Mouse (Mus musculus): ENCODE measurements around the gene Gjb3. TPM values are rescaled to one million over a fixed set of nuclear protein-coding genes. Genes with fewer than 3 reads are reported as not detected.

Gjb3 gene
- polyA plus RNA-seq, 1 experiment from 2014 or later: 7.8 TPM

DNA sequence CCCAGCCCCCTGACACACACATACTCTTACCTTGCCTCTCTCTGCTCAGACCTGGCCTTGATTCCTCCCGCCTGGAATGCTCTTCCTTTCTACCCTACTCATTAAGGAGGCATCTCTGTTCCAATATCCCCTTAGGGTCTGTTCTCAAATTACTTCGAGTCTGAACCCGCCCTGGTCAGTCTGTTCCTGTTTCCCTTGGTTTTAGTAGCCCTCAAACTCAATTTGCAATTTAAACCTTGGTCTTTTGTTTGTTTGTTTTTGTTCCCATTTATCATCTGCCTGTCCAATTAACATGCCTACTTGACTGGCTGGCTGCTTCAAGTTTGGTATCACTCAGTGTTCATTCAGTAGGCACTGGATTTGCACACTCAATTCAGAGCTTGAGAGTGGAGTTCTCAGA lies 1.6 kb downstream of the Gjb3 start:
- WGBS: 4% methylated on average over 3 of the region's 3 CpGs
- Histone ChIP-seq H3K27ac (no peak overlapping the region), H3K4me1 (peaks cover 25% of the 10 kb centered on the region), H3K4me3 (no peak overlapping the region), H3K27me3 (ENCODE audit: low read depth, poor library complexity, severe bottlenecking) (peaks cover 88% of the 10 kb centered on the region), H3K9me3 (replicated peaks) (no peaks in the 10 kb centered on the region), H3K36me3 (no peaks in the 10 kb centered on the region)
- DNase-seq (ENCODE audit: low spot score): no peak

DNA sequence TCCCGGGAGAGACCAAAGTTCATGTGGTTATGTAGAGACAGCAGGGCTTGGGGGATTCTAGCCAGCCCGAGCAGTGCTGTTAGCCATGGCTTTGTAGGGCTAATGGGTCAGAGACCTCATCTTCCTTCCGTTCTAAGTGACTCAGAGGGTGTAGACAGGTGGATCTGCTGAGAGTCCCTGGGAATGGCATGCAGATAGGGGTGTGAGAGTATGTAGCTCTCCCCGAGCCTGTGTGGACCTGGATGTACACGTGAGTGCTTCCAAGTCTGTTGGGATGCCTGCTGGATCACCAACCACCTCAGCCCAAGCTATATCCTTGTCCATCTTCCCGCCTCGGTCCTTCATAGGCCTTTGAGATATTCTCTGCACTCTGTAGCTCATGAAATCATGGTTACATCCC lies 2.3 kb downstream of the Gjb3 start:
- Histone ChIP-seq H3K36me3 (no peaks in the 10 kb centered on the region), H3K27ac (no peak overlapping the region), H3K4me1 (peaks cover 25% of the 10 kb centered on the region), H3K4me3 (no peak overlapping the region), H3K9me3 (replicated peaks) (no peaks in the 10 kb centered on the region), H3K27me3 (ENCODE audit: low read depth, poor library complexity, severe bottlenecking) (peaks cover 81% of the 10 kb centered on the region)
- WGBS: 66% methylated on average over 7 of the region's 7 CpGs
- no peak for DNase-seq (ENCODE audit: low spot score)

DNA sequence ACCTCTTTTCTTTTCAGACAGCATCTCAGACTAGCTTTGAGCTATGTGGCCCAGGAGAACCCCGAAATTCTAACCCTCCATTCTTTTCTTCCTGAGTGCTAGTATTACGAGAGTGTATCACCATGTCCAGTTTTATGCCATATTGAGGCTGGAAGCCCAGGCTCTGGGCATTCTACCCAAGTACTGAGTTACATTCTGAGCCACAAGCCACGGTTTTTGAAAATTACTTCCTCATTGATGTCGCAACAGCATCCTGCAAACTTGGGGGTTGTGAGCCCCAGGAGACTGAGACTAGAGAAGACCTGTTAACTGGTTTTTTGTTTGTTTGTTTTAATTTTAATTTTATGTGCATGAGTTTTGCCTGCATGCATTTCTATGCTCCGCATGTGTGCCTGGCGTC lies 2.9 kb downstream of the Gjb3 start:
- 77% methylated on average over 6 of the region's 6 CpGs for WGBS
- no peak for DNase-seq (ENCODE audit: low spot score)
- Histone ChIP-seq H3K27me3 (ENCODE audit: low read depth, poor library complexity, severe bottlenecking) (peaks cover 75% of the 10 kb centered on the region), H3K4me3 (no peak overlapping the region), H3K27ac (no peak overlapping the region), H3K9me3 (replicated peaks) (no peaks in the 10 kb centered on the region), H3K4me1 (peaks cover 25% of the 10 kb centered on the region), H3K36me3 (no peaks in the 10 kb centered on the region)

DNA sequence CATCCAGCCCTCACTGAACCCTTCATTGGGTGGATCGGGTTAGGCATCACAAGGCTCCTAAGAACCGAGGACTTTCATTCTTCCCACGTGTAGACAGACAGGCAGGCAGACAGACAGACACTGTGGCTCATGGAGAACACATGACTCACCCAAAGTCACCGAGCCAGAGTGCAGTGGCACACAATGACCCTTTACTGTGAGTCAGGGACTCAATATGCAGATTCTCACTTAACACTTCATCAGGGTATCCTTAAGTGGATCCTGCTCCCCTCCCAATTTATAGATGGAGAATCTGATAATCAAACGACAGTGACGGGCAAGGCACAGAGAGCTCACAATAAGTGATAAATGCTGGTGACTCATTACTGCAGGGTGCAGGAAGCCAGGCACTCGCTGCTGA lies 3.4 kb downstream of the Gjb3 start:
- Histone ChIP-seq H3K27ac (no peak overlapping the region), H3K9me3 (replicated peaks) (no peaks in the 10 kb centered on the region), H3K36me3 (no peaks in the 10 kb centered on the region), H3K4me1 (peaks cover 25% of the 10 kb centered on the region), H3K27me3 (ENCODE audit: low read depth, poor library complexity, severe bottlenecking) (peaks cover 70% of the 10 kb centered on the region), H3K4me3 (no peak overlapping the region)
- DNase-seq (ENCODE audit: low spot score): no peak
- 66% methylated on average over 7 of the region's 7 CpGs for WGBS

DNA sequence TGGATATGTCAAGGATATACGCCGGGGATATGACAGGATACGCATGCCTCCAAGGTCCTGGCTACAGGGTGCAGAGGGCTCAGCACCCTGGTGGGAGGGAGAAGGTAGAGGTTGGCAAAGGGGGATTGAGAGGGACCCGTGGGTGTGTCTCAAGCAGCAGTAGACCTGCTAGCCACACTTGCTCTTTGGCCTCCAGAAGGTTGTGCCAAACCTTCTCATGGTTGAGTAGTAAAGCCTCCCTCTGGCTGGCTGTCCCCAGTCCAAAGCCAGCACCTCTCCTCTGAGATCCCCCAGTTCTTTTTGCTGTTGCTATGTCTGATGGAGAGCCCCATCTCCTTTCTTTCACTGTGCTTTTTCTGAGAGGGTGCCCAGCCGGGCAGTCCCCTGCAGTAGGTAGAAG lies 5.4 kb downstream of the Gjb3 start:
- Histone ChIP-seq H3K9me3 (replicated peaks) (no peaks in the 10 kb centered on the region), H3K4me1 (peaks cover 17% of the 10 kb centered on the region), H3K27ac (no peak overlapping the region), H3K36me3 (no peaks in the 10 kb centered on the region), H3K4me3 (no peak overlapping the region), H3K27me3 (ENCODE audit: low read depth, poor library complexity, severe bottlenecking) (peaks cover 50% of the 10 kb centered on the region)
- DNase-seq (ENCODE audit: low spot score): no peak
- WGBS: 85% methylated on average over 5 of the region's 5 CpGs

DNA sequence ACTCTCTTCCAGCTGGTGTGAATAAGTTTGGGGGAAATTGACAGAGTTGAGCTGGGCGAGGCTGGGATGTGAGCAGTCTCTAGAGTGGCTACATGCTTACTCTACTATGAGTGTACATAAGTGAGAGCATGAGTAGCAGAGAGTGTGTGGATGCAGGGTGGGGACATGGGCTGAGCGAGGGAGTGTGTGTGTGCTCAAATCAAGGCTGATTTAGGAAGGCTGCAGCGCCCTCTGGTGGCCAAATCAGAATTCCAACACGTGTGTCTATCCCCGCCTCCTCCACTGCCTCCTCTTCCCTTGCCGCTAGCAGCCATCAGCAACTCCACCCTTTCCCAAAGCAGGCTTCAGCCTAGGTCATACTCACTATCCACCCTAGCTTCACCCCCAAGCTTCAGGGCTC lies 5.9 kb downstream of the Gjb3 start:
- peak; percentile 92 for DNase-seq (ENCODE audit: low spot score)
- H3K36me3 ChIP-seq: no peaks in the 10 kb centered on the region
- peaks cover 45% of the 10 kb centered on the region for H3K27me3 ChIP-seq (ENCODE audit: low read depth, poor library complexity, severe bottlenecking)
- H3K4me3 ChIP-seq: no peak overlapping the region
- H3K27ac ChIP-seq: no peak overlapping the region
- H3K4me1 ChIP-seq: peaks cover 12% of the 10 kb centered on the region
- H3K9me3 ChIP-seq (replicated peaks): no peaks in the 10 kb centered on the region
- WGBS: 9% methylated on average over 6 of the region's 6 CpGs

DNA sequence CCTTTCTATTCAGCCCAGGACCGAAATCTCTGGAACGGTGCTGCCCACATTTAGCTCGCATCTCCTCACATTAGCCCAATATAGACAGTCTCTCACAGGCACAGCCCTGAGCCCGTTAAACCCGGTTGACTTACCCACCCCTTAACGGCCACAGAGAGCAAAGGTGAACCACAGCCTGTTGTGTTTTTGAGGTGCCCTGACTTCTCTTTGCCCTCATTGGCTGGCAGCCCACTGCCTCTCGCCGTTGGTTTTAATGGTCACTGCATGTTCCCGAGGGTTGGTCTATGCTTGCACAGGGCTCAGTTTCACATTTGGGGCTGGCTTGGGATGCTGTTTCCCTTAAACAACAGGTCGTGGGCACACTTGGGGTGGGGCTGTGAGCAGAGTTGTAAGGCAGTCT lies 6.3 kb downstream of the Gjb3 start:
- WGBS: 75% methylated on average over 10 of the region's 10 CpGs
- Histone ChIP-seq H3K4me3 (no peak overlapping the region), H3K36me3 (no peaks in the 10 kb centered on the region), H3K27me3 (ENCODE audit: low read depth, poor library complexity, severe bottlenecking) (peaks cover 40% of the 10 kb centered on the region), H3K9me3 (replicated peaks) (no peaks in the 10 kb centered on the region), H3K27ac (no peak overlapping the region), H3K4me1 (peaks cover 7% of the 10 kb centered on the region)
- no peak for DNase-seq (ENCODE audit: low spot score)

DNA sequence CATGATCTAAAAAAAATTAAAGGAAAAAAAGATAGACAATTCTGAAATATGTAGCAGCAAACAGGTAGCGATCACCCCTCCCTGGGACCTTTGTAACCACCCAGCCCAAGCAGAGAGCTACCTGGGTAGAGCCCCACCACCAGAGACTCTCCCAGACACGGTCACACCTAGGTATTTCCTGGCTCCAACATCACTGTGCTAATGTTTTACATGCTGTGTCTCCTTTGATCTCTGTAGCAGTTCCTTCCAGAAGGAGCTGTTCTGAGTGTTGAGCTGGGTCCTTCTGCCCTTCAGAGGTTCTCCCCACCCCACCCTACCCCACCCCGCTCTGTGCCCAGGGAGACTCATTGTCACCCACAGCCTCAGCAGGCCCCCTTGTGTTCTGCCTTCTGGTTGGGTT lies 7.0 kb downstream of the Gjb3 start:
- Histone ChIP-seq H3K27ac (no peak overlapping the region), H3K9me3 (replicated peaks) (no peaks in the 10 kb centered on the region), H3K4me1 (0 out of 2 replicates have a peak, but pooled peaks cover 2% of the 10 kb centered on the region), H3K27me3 (ENCODE audit: low read depth, poor library complexity, severe bottlenecking) (peaks cover 34% of the 10 kb centered on the region), H3K36me3 (no peaks in the 10 kb centered on the region), H3K4me3 (no peak overlapping the region)
- 68% methylated on average over 3 of the region's 3 CpGs for WGBS
- DNase-seq (ENCODE audit: low spot score): no peak

DNA sequence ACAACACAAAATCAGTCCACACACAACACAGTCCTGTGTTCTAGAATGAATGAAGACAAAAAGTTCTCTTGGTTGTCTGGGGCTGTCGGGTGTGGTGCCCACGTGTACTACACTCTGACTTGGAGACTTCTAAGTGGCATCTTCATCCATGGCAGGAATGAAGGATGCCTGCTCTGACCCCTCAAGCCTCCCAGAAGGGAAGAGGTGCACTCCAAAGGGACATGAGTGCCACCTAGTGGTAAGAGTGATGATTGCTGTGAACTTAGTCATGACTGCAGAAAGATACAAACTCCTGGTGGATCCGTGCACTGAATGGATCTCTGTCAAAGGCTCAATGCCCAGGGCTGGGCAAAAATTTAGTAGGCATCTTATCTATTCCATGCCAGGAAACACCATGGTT lies 11.0 kb downstream of the Gjb3 start:
- peak; percentile 63 for DNase-seq (ENCODE audit: low spot score)
- Histone ChIP-seq H3K27ac (no peak overlapping the region), H3K27me3 (ENCODE audit: low read depth, poor library complexity, severe bottlenecking) (peaks cover 13% of the 10 kb centered on the region), H3K9me3 (replicated peaks) (no peaks in the 10 kb centered on the region), H3K36me3 (no peaks in the 10 kb centered on the region), H3K4me1 (peaks cover 3% of the 10 kb centered on the region), H3K4me3 (no peak overlapping the region)
- 9% methylated on average over 3 of the region's 3 CpGs for WGBS

DNA sequence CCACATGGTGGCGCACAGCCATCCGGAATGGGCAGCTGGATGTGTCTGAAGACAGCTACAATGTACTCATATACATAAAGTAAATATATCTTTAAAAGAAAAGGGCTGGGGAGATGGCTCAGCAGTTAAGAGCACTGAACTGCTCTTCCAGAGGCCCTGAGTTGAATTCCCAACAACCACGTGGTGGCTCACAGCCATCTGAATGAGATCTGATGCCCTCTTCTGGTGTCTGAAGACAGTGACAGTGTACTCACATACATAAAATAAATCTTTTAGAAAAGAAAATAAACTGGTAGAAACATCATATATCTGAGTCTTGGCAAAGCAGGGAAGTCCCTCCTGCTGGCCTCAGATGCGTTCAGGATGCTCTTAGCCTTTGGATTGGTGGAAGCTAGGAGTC lies 13.5 kb downstream of the Gjb3 start:
- no peaks in the 10 kb centered on the region for H3K36me3 ChIP-seq
- H3K27me3 ChIP-seq (ENCODE audit: low read depth, poor library complexity, severe bottlenecking): peaks cover 38% of the 10 kb centered on the region
- peaks cover 21% of the 10 kb centered on the region for H3K4me1 ChIP-seq
- no peak overlapping the region for H3K27ac ChIP-seq
- H3K9me3 ChIP-seq (replicated peaks): no peaks in the 10 kb centered on the region
- no peak for DNase-seq (ENCODE audit: low spot score)
- H3K4me3 ChIP-seq: no peak overlapping the region
- WGBS: 62% methylated on average over 4 of the region's 4 CpGs

DNA sequence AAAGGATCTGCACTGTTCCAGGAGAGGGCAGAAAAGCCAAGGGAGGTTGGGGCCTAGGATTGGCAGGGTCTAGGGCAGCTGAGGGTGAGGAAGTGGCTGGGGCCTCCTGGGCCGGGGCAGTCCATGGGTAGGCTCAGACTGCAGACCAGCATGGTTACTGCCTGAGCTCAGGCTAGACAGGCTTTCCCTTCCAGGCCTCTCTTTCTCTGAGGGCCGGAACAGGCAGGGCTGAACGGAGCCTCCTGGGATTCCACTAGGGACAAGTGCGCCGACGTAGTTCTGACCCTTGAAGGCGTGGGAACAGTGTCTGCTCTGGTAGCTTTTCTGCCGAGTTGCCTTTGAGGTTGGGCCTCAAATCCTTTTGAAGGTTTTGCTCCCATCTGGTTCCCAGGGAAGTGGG lies 14.9 kb downstream of the Gjb3 start:
- WGBS: 88% methylated on average over 8 of the region's 8 CpGs
- H3K27me3 ChIP-seq (ENCODE audit: low read depth, poor library complexity, severe bottlenecking): peaks cover 52% of the 10 kb centered on the region

DNA sequence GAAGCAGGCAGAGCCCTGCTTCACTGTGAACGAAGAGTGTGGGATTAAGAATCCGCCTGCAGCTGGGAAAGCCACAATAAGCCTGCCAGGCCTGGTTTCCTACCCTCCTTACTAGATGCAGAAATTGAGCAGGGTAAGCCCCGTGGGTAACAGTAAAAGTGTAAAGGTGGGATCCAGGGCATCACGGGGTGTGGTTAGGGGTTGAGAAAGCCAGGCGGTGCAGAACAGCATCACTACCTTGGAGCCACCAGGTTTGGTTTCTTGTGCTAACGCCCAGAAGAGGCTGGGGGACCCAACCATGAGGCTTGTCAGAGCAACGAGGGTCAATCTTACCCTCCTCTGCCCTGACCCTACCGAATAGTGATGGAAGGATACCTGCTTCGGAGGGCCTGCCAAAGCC lies 16.1 kb downstream of the Gjb3 start:
- Histone ChIP-seq H3K27ac (0 out of 2 replicates have a peak overlapping the region, but pooled peaks have one; percentile 75), H3K4me1 (peaks cover 21% of the 10 kb centered on the region), H3K27me3 (ENCODE audit: low read depth, poor library complexity, severe bottlenecking) (peaks cover 56% of the 10 kb centered on the region), H3K4me3 (peak overlapping the region; percentile 62; the same call in 1 of the 2 replicates), H3K9me3 (replicated peaks) (no peaks in the 10 kb centered on the region), H3K36me3 (no peaks in the 10 kb centered on the region)
- WGBS: 49% methylated on average over 9 of the region's 9 CpGs
- DNase-seq (ENCODE audit: low spot score): no peak

More for the DNA sequence above, 14.9 kb downstream of the Gjb3 start:
- H3K9me3 ChIP-seq (replicated peaks): no peaks in the 10 kb centered on the region
- H3K27ac ChIP-seq: no peak overlapping the region
- peaks cover 21% of the 10 kb centered on the region for H3K4me1 ChIP-seq
- DNase-seq (ENCODE audit: low spot score): no peak
- no peaks in the 10 kb centered on the region for H3K36me3 ChIP-seq
- no peak overlapping the region for H3K4me3 ChIP-seq

DNA sequence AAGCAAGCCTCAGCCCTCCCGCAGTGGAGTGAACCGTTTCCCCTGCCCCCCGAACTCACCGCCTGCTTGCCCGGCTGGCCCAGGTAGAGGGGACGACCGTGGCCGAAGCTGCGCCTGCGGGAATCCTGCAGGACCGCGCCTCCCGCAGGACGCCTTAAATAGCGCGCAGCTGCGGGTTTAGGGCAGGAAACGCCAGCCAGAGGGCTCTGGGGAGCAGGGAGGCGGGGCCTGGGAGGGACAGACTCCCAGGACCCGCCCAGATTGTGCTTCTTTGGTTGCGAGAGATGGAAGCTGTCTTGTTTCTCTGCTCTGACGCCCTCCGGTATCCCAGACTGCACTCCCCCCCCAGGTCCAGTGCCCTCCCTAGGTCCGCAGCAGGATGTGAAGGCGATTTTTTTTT lies 16.8 kb downstream of the Gjb3 start, which contains the start of gene Gja4:
Gene Gja4 (minus strand): TSS at position 179 of the 400 bp plus-strand sequence.
- under 1% methylated on average over 25 of the region's 25 CpGs for WGBS
- Histone ChIP-seq H3K4me3 (peak within 1 kb of the TSS; percentile 62), H3K27me3 (ENCODE audit: low read depth, poor library complexity, severe bottlenecking) (peaks cover 56% of the 10 kb centered on the region), H3K36me3 (no peaks in the 10 kb centered on the region), H3K27ac (peak within 1 kb of the TSS; percentile 75), H3K9me3 (replicated peaks) (no peaks in the 10 kb centered on the region), H3K4me1 (peaks cover 21% of the 10 kb centered on the region)
- DNase-seq (ENCODE audit: low spot score): peak; percentile 71

DNA sequence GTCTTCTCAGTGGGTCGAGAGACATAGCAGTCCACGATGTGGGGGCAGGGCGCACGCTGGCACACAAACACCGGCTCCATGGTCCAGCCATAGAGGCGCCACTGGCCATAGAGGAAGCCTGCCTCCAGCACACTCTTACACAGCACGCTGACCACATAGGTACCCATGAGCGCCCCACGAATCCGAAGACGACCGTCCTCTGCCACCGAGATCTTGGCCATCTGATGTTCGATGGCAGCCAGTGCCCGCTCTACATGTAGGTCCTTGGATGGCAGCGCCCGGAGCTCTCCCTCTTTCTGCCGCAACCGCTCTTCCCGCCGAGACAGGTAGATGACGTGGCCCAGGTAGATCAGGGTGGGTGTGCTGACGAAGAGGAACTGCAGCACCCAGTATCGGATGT lies 18.3 kb downstream of the Gjb3 start:
- H3K4me1 ChIP-seq: peaks cover 21% of the 10 kb centered on the region
- H3K27ac ChIP-seq: no peak overlapping the region
- H3K27me3 ChIP-seq (ENCODE audit: low read depth, poor library complexity, severe bottlenecking): peaks cover 56% of the 10 kb centered on the region
- H3K9me3 ChIP-seq (replicated peaks): no peaks in the 10 kb centered on the region
- no peaks in the 10 kb centered on the region for H3K36me3 ChIP-seq
- H3K4me3 ChIP-seq: peak overlapping the region; percentile 62; the same call in 1 of the 2 replicates
- DNase-seq (ENCODE audit: low spot score): no peak
- WGBS: 59% methylated on average over 24 of the region's 24 CpGs
